Comparison of ENCODE assay signal across 25 mouse cellular contexts in the genomic region with DNA sequence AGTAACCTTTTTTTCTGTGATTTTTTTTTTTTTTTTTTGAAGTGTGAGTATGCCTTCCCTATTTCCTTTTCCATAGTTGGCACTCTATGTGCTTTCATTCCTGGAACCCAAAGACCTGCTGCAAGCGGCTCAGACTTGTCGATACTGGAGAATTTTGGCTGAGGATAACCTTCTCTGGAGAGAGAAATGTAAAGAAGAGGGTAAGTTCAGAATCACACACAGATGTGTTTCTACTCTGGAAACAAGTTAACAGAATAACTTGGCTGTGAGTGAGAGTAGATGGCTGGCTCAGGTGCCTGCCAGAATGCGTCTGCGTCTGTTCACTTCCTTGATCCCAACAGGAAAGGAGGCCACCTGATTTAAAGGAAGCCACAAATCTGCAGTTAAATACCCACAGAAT.
A peak's percentile ranks its signal among the peaks of the same experiment; 100 is the strongest.
DNase-seq lines count a peak whose midpoint lies in the region; ATAC-seq and TF ChIP-seq lines count a peak whose summit lies in the region.
"Had no signal": no experiment of that assay in that cellular context is flagged by ENCODE, and none has a peak within 500 bp of the region (broad histone marks: within the 10 kb centered on the region; RNA-seq: fewer than 3 reads in every experiment).

No protein-coding gene starts in this region.

- H3K9me3 ChIP-seq in forebrain, postnatal 0 days (ENCODE audit: low read length), result no peaks in the 10 kb centered on the region
- H3K9me3 ChIP-seq in forebrain, embryonic 10.5 days, result no peaks in the 10 kb centered on the region
- H3K9me3 ChIP-seq: embryonic facial prominence, embryonic 12.5 days; G1E; hindbrain, embryonic 10.5 days; hindbrain, embryonic 13.5 days had no signal

- no peak overlapping the region for H3K27ac ChIP-seq in forebrain, postnatal 0 days (ENCODE audit: low read depth, low read length)
- H3K27ac ChIP-seq in forebrain, embryonic 10.5 days, result no peak overlapping the region
- H3K27ac ChIP-seq in layer of hippocampus, adult 2 months, result peak overlapping the region; percentile 32; the same call in 1 of the 2 replicates
- H3K27ac ChIP-seq: embryonic facial prominence, embryonic 12.5 days; hindbrain, embryonic 10.5 days; hindbrain, embryonic 13.5 days had no signal

- no peaks in the 10 kb centered on the region for H3K27me3 ChIP-seq in forebrain, postnatal 0 days (ENCODE audit: insufficient read depth, low read length)
- H3K27me3 ChIP-seq in forebrain, embryonic 10.5 days (ENCODE audit: poor library complexity, severe bottlenecking), result no peaks in the 10 kb centered on the region
- H3K27me3 ChIP-seq: CH12.LX; embryonic facial prominence, embryonic 12.5 days; hindbrain, embryonic 13.5 days had no signal

- no peaks in the 10 kb centered on the region for H3K4me1 ChIP-seq in forebrain, postnatal 0 days (ENCODE audit: insufficient read depth)
- H3K4me1 ChIP-seq in forebrain, embryonic 10.5 days, result no peaks in the 10 kb centered on the region
- H3K4me1 ChIP-seq: embryonic facial prominence, embryonic 12.5 days; hindbrain, embryonic 10.5 days; hindbrain, embryonic 13.5 days had no signal

- no peak overlapping the region for H3K9ac ChIP-seq in forebrain, postnatal 0 days
- H3K9ac ChIP-seq: embryonic facial prominence, embryonic 12.5 days; hindbrain, embryonic 13.5 days had no signal

- ATAC-seq in forebrain, postnatal 0 days, result peak; percentile 27; the same call in 1 of the 2 replicates
- ATAC-seq in inflammation-experienced regulatory T-cells, adult 6 months, result no peak
- ATAC-seq: forebrain, embryonic 14.5 days; hindbrain, embryonic 16.5 days; intestine, postnatal 0 days had no signal

- peaks cover 32% of the 10 kb centered on the region for H3K36me3 ChIP-seq in forebrain, postnatal 0 days (ENCODE audit: insufficient read depth)
- peaks cover 35% of the 10 kb centered on the region for H3K36me3 ChIP-seq in forebrain, embryonic 10.5 days (replicated peaks)

- no peak overlapping the region for H3K4me3 ChIP-seq in forebrain, postnatal 0 days (ENCODE audit: low read depth, low read length)
- no peak overlapping the region for H3K4me3 ChIP-seq in forebrain, embryonic 10.5 days
- no peak overlapping the region for H3K4me3 ChIP-seq in layer of hippocampus, adult 2 months
- H3K4me3 ChIP-seq: embryonic facial prominence, embryonic 12.5 days; erythroblast, embryonic 14.5 days; hindbrain, embryonic 10.5 days; hindbrain, embryonic 13.5 days had no signal

- H3K4me2 ChIP-seq in forebrain, postnatal 0 days (ENCODE audit: low read depth), result no peak overlapping the region
- H3K4me2 ChIP-seq: embryonic facial prominence, embryonic 12.5 days; heart, embryonic 11.5 days; hindbrain, embryonic 13.5 days had no signal

- WGBS in forebrain, postnatal 0 days, result 91% methylated on average over 4 of the region's 4 CpGs
- WGBS in forebrain, embryonic 10.5 days, result 96% methylated on average over 4 of the region's 4 CpGs

- no peak for TF ChIP-seq CTCF in forebrain, postnatal 0 days (IDR thresholded peaks at IDR 0.05; ENCODE audit: low read depth)
- no peak for TF ChIP-seq CTCF in layer of hippocampus, adult 2 months (conservative IDR thresholded peaks at IDR 0.05)

- no peak for DNase-seq in forebrain, postnatal 0 days
- no peak for DNase-seq in forebrain, embryonic 10.5 days (ENCODE audit: extremely low spot score, low spot score)
- DNase-seq in layer of hippocampus, adult 2 months (ENCODE audit: low spot score in 2 of 2), result peak in 1 of 2 experiments; percentile 5
- no peak for DNase-seq in layer of hippocampus, postnatal 36 days
- DNase-seq in NIH3T3 (ENCODE audit: low read depth), result peak; percentile 11
- peak; percentile 61 for DNase-seq in fat pad, adult 2 months (ENCODE audit: extremely low read depth, low read depth, low spot score)
- DNase-seq: adrenal gland, adult 8-10 months; adrenal gland, postnatal 25 days; B cell, adult 2 months; cerebellum, adult 11-12 months; cerebellum, adult 8-10 months; cerebellum, postnatal 10 days; gastrocnemius, postnatal 25 days; heart, postnatal 36 days had no signal

Comparison
In these comparisons a context has a peak if more than half of its experiments do, and no peak if none do; other contexts are left out.
1. DNase-seq: peak in NIH3T3 (single experiment) and fat pad, adult 2 months (single experiment); none in forebrain, postnatal 0 days (single experiment), forebrain, embryonic 10.5 days (single experiment) and layer of hippocampus, postnatal 36 days (0 of 2).